Mouse (Mus musculus) megakaryocyte, embryonic 14.5 days (primary cell): ENCODE measurements around the gene Gm28043.
"Not testable (repeated sequence)": the region's sequence is repeated elsewhere in the genome, so short reads cannot be mapped to it uniquely, and the experiment has no call there.

Source experiments
- FLI1 ChIP-seq: IDR thresholded peaks from 2 replicates; pipeline ENCODE4 v1.6.1; 2012; ENCODE audit warnings: low read length, inconsistent platforms, mixed read lengths
- GATA1 ChIP-seq: IDR thresholded peaks from 3 replicates; pipeline ENCODE4 v1.6.1; 2012; ENCODE audit warnings: mixed read lengths, low read length, inconsistent platforms, borderline replicate concordance

GRCm38 (mm10) chr17:29713734-29714133 lies 99.1 kb downstream of the Gm28043 start:
- TF ChIP-seq FLI1, GATA1: not testable (repeated sequence)
